Mouse (Mus musculus): ENCODE measurements at regions not wholly inside any gene's neighbourhood (a gene's known extent, or its start where the extent isn't known, plus 50 kb on each side); places are given as distances from the start of the nearest gene placed in this dataset.

DNA sequence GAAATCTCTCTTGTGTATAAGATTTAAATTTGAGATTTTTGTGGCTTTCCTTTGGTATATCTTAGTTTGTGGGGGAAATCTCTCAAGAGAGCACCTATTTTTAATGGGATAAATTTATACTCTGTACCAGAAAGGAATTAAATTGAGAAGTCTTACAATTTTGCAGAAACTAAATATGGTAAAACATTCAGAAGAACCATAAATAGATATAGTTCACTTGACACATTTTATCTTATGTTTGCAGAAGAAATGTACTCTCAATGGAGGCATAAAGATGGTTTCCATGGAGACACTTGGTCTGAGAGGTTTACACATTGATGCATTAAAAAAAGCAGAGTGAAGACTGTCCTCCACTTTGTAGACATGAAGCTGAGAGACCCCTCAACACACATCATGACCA lies 86.9 kb downstream of the Ndufa10 start:
- no peak overlapping the region for H3K9ac ChIP-seq (ENCODE audit: low read length)
- ATAC-seq (ENCODE audit: low FRiP score, low TSS enrichment), result no peak

GRCm38 (mm10) chr1:92384945-92385344 lies 88.7 kb downstream of the Ndufa10 start:
- Histone ChIP-seq H3K36me3 (ENCODE audit: control insufficient read depth, insufficient read depth, low read length) (no peaks in the 10 kb centered on the region), H3K9ac (ENCODE audit: low read length) (no peak overlapping the region), H3K27ac (replicated peaks) (no peak overlapping the region), H3K27me3 (ENCODE audit: control insufficient read depth, insufficient read depth, low read length) (no peaks in the 10 kb centered on the region), H3K4me3 (ENCODE audit: low read depth, low read length) (no peak overlapping the region), H3K9me3 (ENCODE audit: control insufficient read depth, low read length) (no peaks in the 10 kb centered on the region), H3K4me1 (replicated peaks; ENCODE audit: control insufficient read depth, insufficient read depth) (no peaks in the 10 kb centered on the region), H3K4me2 (replicated peaks; ENCODE audit: low read depth) (no peak overlapping the region)
- DNase-seq (ENCODE audit: low spot score) (no peak), ATAC-seq (ENCODE audit: low FRiP score, low TSS enrichment) (no peak)
- TF ChIP-seq EP300 (optimal IDR thresholded peaks at IDR 0.05) (no peak), CTCF (IDR thresholded peaks at IDR 0.05; ENCODE audit: low read depth) (no peak)

More for the DNA sequence above, 86.9 kb downstream of the Ndufa10 start:
- no peaks in the 10 kb centered on the region for H3K9me3 ChIP-seq (ENCODE audit: control insufficient read depth, low read length)
- no peak for DNase-seq (ENCODE audit: low spot score)
- H3K36me3 ChIP-seq (ENCODE audit: control insufficient read depth, insufficient read depth, low read length), result no peaks in the 10 kb centered on the region
- H3K4me1 ChIP-seq (replicated peaks; ENCODE audit: control insufficient read depth, insufficient read depth), result no peaks in the 10 kb centered on the region
- H3K4me3 ChIP-seq (ENCODE audit: low read depth, low read length), result no peak overlapping the region
- H3K4me2 ChIP-seq (replicated peaks; ENCODE audit: low read depth), result no peak overlapping the region
- no peak overlapping the region for H3K27ac ChIP-seq (replicated peaks)
- no peaks in the 10 kb centered on the region for H3K27me3 ChIP-seq (ENCODE audit: control insufficient read depth, insufficient read depth, low read length)
- TF ChIP-seq EP300 (optimal IDR thresholded peaks at IDR 0.05) (no peak), CTCF (IDR thresholded peaks at IDR 0.05; ENCODE audit: low read depth) (no peak)

GRCm38 (mm10) chr1:92383749-92384148 lies 89.9 kb downstream of the Ndufa10 start:
- no peaks in the 10 kb centered on the region for H3K4me1 ChIP-seq (replicated peaks; ENCODE audit: control insufficient read depth, insufficient read depth)
- DNase-seq (ENCODE audit: low spot score) (no peak), ATAC-seq (ENCODE audit: low FRiP score, low TSS enrichment) (no peak)
- TF ChIP-seq EP300 (optimal IDR thresholded peaks at IDR 0.05) (no peak), CTCF (IDR thresholded peaks at IDR 0.05; ENCODE audit: low read depth) (no peak)
- H3K4me3 ChIP-seq (ENCODE audit: low read depth, low read length), result no peak overlapping the region
- no peaks in the 10 kb centered on the region for H3K27me3 ChIP-seq (ENCODE audit: control insufficient read depth, insufficient read depth, low read length)
- WGBS, result 69% methylated on average over 4 of the region's 4 CpGs
- H3K27ac ChIP-seq (replicated peaks), result no peak overlapping the region
- H3K36me3 ChIP-seq (ENCODE audit: control insufficient read depth, insufficient read depth, low read length), result no peaks in the 10 kb centered on the region
- no peak overlapping the region for H3K9ac ChIP-seq (ENCODE audit: low read length)
- H3K9me3 ChIP-seq (ENCODE audit: control insufficient read depth, low read length), result no peaks in the 10 kb centered on the region
- H3K4me2 ChIP-seq (replicated peaks; ENCODE audit: low read depth), result no peak overlapping the region

DNA sequence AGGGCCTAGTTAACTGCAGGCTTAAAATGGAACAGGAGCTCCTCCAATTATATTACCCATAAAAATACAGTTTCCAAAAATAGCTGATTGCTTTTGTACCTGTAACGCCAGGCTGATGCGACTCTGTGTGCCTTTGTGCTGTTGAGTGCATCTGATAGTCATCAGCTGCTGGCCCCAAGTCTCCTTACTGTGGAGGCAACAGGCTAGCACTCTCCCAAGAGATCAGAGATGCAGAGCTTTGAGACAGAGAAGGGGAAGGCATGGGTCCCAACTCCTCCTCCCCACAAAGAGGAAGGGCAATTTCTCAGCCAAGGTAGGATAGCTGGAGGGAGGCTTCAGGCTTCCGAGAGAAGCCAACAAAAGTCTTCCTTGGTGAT lies 94.2 kb downstream of the Ndufa10 start:
- Histone ChIP-seq H3K27ac (replicated peaks) (peak overlapping the region; percentile 67), H3K4me1 (replicated peaks; ENCODE audit: control insufficient read depth, insufficient read depth) (no peaks in the 10 kb centered on the region), H3K9ac (ENCODE audit: low read length) (no peak overlapping the region), H3K9me3 (ENCODE audit: control insufficient read depth, low read length) (no peaks in the 10 kb centered on the region), H3K4me3 (ENCODE audit: low read depth, low read length) (no peak overlapping the region), H3K36me3 (ENCODE audit: control insufficient read depth, insufficient read depth, low read length) (no peaks in the 10 kb centered on the region), H3K27me3 (ENCODE audit: control insufficient read depth, insufficient read depth, low read length) (no peaks in the 10 kb centered on the region), H3K4me2 (replicated peaks; ENCODE audit: low read depth) (no peak overlapping the region)
- DNase-seq (ENCODE audit: low spot score), result no peak
- 54% methylated on average over 3 of the region's 3 CpGs for whole genome bisulfite sequencing
- TF ChIP-seq CTCF (IDR thresholded peaks at IDR 0.05; ENCODE audit: low read depth) (no peak), EP300 (optimal IDR thresholded peaks at IDR 0.05) (no peak)
- 0 out of 2 replicates have a peak, but pooled peaks have one; percentile 11 for ATAC-seq (ENCODE audit: low FRiP score, low TSS enrichment)

- peak; percentile 22 for DNase-seq (ENCODE audit: low spot score)
- peak; percentile 40 for TF ChIP-seq CTCF (IDR thresholded peaks at IDR 0.05; ENCODE audit: low read depth)
- TF ChIP-seq EP300 (optimal IDR thresholded peaks at IDR 0.05), result no peak
- H3K27me3 ChIP-seq (ENCODE audit: control insufficient read depth, insufficient read depth, low read length), result no peaks in the 10 kb centered on the region
- peak; percentile 88 for ATAC-seq (ENCODE audit: low FRiP score, low TSS enrichment)
- H3K36me3 ChIP-seq (ENCODE audit: control insufficient read depth, insufficient read depth, low read length), result no peaks in the 10 kb centered on the region
- H3K4me3 ChIP-seq (ENCODE audit: low read depth, low read length), result no peak overlapping the region
- no peaks in the 10 kb centered on the region for H3K4me1 ChIP-seq (replicated peaks; ENCODE audit: control insufficient read depth, insufficient read depth)
- no peaks in the 10 kb centered on the region for H3K9me3 ChIP-seq (ENCODE audit: control insufficient read depth, low read length)
- 53% methylated on average over 8 of the region's 8 CpGs for WGBS
- H3K9ac ChIP-seq (ENCODE audit: low read length), result no peak overlapping the region
- H3K27ac ChIP-seq (replicated peaks), result peak overlapping the region; percentile 67
- H3K4me2 ChIP-seq (replicated peaks; ENCODE audit: low read depth), result no peak overlapping the region
These were observed 94.7 kb downstream of the Ndufa10 start for GRCm38 (mm10) chr1:92378741-92379509.

DNA sequence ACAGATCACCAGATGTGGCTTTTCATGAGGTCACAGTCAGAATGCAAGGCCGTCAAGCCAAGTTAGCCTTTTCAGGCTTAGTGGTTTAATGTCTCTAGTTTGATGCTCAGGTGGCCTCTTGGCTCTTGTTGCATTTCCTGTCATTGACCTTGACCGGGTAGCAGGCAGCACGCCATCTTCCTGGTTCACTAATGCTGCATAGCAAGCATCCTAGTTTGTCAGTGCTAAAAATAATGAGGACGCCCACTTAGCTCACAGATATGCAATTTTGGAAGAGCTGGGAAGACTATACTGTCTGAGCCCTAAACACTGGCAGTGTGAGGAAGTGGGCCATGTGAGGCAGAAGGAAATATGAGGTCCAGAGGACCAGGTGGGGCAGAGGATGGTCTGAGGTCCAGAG lies 97.2 kb downstream of the Ndufa10 start:
- WGBS, result 59% methylated on average over 4 of the region's 4 CpGs
- DNase-seq (ENCODE audit: low spot score) (no peak), ATAC-seq (ENCODE audit: low FRiP score, low TSS enrichment) (no peak)
- Histone ChIP-seq H3K36me3 (ENCODE audit: control insufficient read depth, insufficient read depth, low read length) (no peaks in the 10 kb centered on the region), H3K4me2 (replicated peaks; ENCODE audit: low read depth) (no peak overlapping the region), H3K27ac (replicated peaks) (no peak overlapping the region), H3K9ac (ENCODE audit: low read length) (no peak overlapping the region), H3K27me3 (ENCODE audit: control insufficient read depth, insufficient read depth, low read length) (no peaks in the 10 kb centered on the region), H3K9me3 (ENCODE audit: control insufficient read depth, low read length) (no peaks in the 10 kb centered on the region), H3K4me3 (ENCODE audit: low read depth, low read length) (no peak overlapping the region), H3K4me1 (replicated peaks; ENCODE audit: control insufficient read depth, insufficient read depth) (peaks cover 2% of the 10 kb centered on the region; the same call in 1 of the 2 replicates)
- TF ChIP-seq EP300 (optimal IDR thresholded peaks at IDR 0.05) (no peak), CTCF (IDR thresholded peaks at IDR 0.05; ENCODE audit: low read depth) (no peak)
